Mouse (Mus musculus): ENCODE measurements around the gene Furin.

Gene Furin

DNA sequence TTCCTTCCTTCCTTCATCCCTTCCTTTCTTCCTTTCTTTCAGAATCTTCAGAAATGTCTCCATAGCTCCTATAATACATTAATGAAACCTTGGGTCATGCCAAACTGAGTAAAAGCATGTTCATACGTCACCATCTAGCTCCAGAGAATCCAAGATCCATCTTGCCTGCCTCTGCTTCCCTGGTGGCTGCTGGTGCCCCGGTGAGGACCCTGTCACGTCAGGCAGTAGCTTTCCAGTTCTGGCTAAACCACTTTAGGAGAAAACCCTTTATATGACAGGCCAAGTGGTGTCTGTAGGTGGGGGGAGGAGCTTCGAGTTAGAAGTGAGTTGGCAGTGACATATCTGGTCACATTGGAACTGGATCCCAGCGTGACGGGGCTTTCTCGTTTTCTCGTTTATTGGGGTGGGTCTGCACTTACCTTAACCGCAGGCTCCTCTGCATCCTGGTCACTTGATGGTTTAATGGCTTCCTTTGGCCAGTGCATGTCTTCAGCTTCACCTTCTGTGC lies at the start of gene Furin:
TSS of gene Furin (minus strand) at position 249 of the 508 bp plus-strand sequence.
- no peak for DNase-seq (ENCODE audit: extremely low spot score, low spot score)

DNA sequence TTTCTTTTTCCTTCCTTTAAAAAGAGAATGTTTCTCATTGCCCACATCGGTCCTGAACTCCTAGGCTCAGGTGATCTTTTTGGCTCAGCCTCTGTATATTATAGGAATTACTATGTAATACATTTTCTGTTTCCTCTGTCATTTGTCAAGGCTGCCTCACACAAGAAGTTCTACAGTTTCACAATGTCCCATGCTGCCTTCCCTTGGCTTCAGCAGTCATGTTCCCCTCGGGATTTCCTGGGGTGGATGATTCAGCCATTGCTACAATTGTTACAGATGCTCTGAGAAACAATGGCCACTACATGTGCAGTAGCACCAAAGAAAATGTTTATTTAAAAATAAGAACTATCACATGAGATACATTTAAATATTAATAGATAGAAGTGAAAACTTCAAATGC lies 49.5 kb upstream of the Furin start:
- DNase-seq (ENCODE audit: extremely low spot score, low spot score), result no peak

DNA sequence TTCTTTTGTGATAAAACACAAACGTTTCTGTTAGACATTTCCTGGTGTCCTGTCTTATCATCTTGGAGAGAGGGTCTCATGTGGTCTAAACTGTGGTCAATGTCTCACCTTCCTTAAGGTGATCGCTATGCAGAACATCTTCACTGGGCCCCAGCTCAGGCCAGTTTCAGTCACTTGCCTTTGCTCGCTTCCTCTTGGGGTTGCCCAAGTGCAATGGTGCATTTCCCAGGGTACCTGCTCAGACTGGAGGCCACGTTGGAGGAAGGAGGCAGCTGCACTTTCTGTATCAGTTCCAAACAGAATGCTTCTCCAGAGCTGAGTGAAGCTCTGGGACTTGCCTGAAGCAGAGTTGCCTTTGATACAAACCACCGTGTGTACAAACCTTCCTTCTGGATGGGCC lies 48.8 kb upstream of the Furin start:
- DNase-seq (ENCODE audit: extremely low spot score, low spot score), result no peak

DNA sequence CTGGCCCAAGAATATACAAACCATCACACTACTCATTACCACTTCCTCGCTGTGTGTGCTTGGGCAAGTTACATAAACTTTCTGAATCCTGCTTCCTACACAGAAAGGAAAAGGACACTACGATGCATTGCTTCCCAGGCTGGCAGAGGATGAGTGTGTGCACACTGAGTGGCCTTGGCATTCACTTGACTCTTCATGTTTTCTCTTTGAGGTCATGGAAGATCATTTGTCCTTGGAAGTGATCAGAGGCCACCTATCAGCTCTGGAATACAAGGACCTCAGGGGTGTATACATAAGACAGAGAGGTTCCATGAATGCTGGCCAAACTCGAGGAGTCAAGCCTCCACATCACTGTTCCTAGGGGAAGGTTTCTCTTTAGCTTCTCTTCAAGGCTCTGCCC lies 47.9 kb upstream of the Furin start:
- DNase-seq (ENCODE audit: extremely low spot score, low spot score), result no peak

DNA sequence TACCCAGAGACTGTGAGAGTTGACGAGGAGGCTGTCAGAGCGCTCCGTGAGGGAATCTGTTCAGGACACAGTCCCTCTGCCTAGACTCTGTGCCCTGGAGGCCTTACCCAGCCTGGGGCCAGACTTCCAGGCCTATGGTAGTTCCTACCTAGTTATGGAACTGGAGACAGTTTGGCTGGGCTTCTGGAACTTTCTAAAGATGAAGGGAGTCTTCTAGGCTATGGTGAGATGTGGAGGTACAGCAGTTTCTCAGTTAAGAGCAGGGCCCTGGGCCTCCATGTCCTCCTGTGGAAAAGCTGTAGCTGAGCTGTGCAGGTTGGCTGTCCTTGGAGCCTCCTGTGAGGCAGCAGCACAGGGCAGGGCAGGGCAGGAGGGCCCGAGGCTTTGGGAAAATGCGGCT lies 47.0 kb upstream of the Furin start:
- DNase-seq (ENCODE audit: extremely low spot score, low spot score), result no peak

DNA sequence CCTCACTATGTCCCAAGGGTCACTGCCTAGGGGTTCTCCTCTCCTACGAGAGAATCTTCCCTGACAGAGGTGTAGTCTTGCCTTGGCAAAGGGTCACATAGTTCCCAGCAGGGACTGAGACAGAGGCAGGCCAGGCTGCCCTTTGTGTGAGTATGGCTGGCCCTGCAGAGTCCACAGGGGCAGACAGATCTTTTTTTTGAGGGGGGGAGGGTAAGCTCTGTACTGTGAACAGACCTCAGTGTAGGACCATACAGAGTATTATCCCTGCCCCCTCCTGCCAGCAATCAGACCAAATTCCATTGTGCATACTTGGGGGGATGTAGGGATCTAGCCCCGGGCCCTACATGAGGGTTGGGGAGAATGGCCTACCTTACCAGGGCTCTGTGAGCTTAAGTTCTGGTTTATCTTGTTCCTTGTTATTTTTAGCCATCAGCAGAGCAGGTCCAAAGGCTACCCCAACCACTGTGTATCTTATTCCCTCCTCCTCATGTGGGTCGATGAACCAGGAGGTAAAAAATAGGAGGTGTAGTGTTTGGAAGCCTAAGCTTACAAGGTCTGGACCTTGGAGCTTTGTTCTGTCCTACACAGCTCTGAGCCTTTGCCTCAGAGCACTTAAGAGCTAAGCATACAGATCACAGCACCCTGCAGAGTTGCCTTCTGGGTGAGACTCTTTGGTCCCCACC lies 46.5 kb upstream of the Furin start:
- no peak for DNase-seq (ENCODE audit: extremely low spot score, low spot score)

DNA sequence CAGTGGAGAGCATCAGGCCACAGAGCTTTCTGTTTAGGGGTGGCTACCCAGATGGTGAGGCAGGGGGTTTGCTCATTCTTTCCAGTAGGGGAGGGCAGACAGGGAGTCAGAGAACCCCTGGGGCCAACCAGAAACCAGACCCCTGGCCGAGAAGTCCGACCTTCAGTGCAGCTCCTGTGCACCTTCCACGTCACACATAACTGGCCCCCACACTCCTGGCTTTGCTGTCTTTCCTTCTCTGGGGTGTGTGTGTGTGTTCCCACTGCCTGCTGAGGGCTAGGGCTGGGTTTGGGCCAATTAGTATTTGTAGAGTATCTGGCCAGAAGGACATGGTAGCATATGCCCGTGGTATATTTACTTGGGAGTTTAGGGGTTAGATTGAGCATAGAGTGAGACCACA lies 45.1 kb upstream of the Furin start:
- DNase-seq (ENCODE audit: extremely low spot score, low spot score), result no peak

DNA sequence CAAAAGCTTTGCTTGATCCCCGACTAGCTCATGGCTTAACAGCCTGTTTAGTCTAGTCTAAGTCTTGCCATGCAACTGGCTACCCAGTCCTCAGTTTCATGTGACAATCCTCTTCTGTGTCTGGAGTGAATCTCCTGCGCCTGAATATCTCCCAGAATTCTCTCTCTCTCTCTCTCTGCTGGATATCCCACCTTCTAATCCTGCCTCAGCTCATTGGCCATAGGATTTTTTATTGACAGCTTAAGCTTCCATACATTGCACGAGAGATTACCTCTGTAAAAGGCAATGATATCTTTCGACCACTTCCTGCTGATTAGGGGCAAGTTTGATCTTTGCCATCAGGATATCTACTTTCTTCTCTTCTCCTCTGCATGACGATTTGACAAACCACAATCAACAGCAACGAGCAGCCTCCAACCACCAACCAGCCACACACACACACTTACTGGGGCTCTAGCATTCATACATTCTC lies 44.4 kb upstream of the Furin start:
- no peak for DNase-seq (ENCODE audit: extremely low spot score, low spot score)

DNA sequence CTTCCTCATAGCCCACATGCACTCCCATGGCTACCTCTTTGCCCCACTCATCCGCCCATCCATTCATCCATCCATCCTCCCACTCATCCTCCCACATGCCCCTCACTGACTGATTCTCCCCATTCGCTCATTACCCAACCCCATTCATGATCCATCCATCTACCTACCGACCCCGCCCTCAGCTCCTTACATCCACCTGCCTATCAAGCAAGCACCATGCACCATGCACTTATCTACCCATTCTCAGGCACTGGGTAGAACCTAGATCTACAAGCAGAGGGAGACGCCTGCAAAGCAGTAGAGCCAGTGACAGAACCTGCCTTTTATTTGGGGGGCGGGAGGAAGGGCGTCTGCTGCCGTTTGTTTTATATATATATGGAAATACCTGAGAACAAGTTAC lies 42.1 kb upstream of the Furin start:
- DNase-seq (ENCODE audit: extremely low spot score, low spot score), result no peak

DNA sequence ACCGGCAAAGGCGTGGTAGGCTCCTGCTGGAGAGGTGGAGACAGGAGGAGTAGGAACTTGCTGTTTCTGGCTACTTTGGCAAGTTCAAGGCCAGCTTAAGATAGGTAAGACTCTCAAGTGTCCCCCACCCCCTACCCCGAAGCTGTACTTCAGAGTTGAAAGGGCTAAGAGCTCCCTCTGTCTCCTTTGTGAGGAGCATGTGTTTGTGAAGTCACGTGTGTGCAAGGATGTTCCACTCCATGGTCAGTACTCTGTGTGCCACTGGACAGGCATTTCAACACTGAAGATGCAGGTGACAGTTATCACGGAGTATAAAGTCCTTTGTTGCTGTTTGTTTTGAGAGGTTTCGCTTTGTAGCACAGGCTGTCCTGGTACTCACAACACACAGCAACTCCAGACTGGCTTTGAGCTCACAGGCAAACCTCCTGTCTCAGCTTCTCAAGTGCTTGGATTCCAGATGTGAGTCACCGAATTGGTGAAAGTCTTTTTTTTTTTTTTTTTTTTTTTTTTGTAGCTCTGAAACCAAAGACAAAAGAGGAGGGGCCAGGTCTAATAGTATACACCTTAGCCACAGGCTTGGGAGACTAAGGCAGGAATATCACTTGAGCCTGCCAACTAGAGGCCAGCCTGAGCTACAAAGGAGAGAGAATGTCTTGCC lies 41.1 kb upstream of the Furin start:
- no peak for DNase-seq (ENCODE audit: extremely low spot score, low spot score)

DNA sequence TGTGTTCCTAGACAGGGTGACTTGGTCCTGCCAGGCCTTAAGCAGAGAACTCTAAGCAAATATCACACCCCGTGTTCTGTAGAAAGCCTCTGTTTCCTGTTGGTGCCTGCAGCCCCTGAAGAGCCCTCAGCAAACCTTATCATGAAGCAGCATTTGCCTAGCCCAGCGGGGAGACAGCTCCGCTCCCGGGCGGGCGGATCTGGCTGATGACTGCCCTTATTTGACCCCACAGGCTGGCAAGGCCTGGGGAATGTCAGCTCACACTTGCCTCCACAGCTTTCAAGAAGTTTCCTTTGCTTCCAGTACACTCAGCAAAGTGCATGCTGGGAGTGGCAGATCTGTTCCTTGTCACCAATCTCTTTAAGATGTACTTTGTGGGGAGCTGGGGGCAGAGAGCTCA lies 40.3 kb upstream of the Furin start:
- peak; percentile 45 for DNase-seq (ENCODE audit: extremely low spot score, low spot score)

DNA sequence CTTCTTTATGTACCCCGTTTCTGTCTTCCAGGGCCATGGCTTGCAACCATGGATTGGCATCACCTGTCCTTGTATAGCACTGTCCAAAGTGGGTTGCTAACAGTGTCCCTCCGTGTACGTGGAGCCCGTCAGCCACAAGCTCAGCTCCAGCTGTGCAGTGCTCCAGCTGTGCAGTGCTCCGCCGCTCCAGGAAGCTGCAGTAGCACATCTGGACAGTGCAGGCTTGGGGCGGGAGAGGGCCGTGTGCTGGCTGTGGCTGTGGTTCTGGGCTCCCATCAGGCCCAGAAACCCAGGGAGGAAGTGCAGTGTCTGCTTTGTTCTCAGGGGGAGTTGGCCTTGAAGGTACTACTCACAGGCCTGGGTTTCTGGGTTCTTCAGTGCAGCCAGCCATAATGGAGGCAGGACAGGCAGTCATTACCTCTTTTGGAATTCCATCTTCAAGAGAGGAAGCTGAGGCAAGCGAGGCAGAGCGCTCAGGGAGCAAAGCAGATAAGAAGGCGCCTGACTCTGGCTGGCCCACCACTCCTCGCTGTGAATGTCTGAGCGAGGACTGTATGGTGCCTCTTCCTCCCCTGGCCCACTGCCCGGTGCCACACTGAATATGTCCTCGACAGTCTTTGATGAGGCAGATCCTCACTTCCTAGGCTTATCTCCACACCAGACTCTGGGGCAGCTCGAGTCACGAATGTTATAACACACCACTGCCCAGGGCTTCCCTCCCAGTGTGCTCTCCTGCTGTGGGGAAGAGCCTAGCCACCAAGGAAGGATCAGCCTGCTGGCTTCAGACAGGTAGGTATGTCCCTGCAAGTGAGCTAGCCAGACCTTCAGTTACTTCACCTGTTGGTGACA lies 39.4 kb upstream of the Furin start:
- no peak for DNase-seq (ENCODE audit: extremely low spot score, low spot score)

DNA sequence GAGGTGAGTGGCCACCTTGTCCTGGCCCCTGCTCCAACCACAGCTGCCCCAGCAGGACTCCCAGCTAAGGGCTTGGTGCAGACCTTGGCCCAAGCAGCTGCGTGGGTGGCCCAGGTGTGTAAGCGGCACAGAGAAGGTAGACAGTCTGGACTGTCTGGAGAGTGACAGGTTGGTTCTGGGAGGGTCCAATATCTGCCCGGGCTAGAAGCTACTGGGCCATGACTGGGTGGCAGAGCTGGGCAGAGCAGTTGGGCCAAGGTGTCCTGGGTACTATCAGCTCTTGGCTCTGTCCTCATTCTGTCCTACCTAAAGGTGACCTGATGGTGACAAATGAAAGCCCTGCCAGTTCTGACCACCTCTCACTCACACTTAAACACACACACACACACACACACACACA lies 37.9 kb upstream of the Furin start:
- no peak for DNase-seq (ENCODE audit: extremely low spot score, low spot score)

DNA sequence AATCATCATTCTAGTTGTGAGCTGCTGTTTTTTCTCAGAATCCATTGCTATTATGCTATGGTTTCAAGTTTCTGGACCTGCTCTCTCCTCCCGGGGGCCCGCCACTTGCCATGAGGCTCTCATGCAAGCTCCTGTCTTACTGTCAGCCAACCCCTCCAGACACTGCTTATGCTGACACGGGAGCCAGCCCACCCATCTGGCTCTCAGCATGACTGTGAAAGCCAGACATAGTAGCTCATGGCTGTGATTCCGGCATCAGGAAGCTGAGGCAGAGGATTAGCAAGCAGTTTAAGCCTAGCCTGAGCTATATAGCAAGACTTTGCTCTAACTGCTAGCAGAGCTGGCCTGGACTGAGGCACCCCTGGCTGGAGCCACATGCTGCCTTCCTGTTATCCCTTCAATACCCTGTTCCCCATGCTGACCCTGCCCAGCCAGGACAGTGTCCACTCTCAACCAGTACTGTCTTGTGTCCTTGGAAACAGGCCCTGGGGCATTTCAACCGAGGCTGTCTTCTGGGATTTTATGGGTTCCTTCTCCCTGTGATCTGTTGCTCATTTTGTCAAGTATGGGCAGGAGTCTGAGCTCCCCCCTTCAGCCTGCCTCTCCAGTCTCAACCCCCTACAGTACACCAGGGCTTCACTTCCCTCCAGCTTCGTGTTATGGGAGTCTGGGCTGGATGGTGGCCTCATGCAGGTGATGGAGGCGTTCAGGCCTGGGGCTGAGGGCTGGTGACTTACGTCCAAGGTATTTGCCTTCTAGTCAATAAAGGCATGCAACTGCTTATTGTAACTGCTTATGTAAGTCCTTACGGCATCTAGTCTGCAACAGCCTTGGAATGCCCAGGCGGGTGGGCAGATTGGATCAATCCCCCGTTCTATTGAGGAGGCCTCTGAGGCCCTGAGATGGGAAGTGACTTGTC lies 37.0 kb upstream of the Furin start:
- DNase-seq (ENCODE audit: extremely low spot score, low spot score), result no peak

DNA sequence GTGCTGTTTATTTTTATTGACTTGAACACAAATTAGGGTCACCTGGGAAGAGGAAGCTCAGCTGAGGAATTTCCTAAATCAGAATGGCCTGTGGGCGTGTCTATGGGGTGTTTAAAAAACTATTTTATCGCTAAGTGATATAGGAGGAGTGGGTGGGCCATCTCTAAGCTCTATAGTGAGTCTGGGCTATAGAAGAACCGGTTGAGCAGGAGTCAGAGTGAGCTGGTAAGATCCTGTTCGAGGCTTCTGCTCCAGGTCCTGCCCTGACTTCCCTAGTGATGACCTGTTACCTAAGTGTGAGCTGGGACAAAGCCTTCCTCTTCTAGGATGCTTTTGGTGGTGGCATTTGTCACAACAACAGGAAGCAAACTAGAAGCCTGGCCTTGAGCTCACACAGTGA lies 35.4 kb upstream of the Furin start:
- no peak for DNase-seq (ENCODE audit: extremely low spot score, low spot score)

DNA sequence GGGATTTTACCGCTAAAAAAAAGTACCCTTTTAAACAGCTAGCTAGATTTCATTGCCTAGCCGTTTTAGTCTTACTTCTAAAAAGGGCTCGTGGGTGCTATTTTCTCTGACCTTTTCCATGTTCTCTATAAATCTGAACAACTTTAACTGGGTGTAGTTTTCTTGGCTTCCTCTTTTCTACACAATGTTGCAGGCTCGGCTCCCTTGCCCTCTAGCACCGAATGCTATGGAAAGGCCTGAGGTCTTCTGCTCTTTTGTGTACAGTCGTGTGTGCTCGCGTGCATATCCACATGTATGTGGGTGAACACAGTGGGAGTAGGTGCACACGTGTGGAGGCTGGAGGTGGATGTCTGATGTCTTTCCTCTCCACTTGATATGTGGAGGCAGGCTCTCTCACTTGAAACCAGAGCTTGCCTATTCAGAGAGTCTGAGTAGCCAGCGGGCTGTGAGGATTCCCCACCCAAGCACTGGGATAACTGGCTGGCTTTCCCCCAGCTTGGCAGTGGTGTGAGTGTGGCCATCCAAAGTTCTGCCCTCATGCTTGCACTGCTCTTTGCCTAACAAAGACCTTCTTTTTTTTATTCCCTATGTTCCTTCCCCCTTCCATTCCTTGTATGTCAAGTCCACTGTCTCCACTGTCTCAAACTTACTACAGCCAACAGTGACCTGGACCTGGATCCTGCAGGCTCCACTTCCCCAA lies 34.7 kb upstream of the Furin start:
- DNase-seq (ENCODE audit: extremely low spot score, low spot score), result no peak

DNA sequence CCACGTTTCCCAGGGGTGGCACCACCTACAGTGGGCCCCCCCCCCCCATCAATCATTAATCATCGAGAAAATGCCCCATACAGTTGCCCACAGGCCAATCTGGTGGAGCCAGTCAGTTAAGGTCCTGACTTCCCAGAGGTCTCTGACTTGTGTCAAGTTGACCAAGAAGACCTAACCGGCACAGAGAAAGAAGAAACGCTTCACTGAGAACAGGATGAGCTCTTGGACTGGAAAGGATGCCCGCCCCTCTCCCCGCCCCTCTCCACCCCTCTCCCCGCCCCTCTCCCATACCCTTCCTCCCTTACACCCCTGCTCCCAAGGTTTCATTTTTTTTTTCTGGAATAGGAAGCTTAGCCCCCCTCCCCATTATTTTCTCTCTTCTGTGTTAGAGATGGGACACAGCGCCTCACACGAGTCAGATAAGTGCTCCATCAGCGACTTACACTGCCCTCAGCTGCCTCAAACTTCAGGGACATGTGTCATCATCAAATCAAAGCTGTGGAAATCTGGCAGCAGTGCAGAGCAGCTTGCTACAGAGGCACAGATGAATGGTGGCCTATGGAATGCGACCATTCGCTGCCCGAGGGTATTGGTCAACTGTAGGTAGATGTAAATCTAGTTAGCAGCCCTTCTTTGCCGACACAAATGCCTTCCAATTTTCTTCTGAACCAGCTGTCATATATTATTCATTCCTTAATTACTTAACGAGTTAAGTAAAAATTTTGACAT lies 34.0 kb upstream of the Furin start:
- no peak for DNase-seq (ENCODE audit: extremely low spot score, low spot score)

DNA sequence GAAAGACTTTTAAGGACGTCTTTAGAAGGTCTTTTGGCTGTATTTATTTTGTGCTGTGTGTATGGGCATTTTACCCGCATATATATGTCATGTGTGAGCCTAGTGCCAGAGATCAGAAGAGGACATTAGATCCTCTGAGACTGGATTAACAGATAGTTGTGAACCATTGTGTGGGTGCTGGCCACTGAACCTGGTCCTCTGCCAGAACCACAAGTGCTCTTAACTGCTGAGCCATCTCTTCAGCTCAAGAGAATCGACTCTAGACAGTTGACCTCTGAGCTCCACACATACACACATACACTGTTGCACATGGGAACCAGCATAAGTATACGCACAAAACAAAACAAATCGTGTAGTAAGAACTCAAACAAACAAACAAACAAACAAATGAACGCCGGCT lies 31.3 kb upstream of the Furin start:
- no peak for DNase-seq (ENCODE audit: extremely low spot score, low spot score)

DNA sequence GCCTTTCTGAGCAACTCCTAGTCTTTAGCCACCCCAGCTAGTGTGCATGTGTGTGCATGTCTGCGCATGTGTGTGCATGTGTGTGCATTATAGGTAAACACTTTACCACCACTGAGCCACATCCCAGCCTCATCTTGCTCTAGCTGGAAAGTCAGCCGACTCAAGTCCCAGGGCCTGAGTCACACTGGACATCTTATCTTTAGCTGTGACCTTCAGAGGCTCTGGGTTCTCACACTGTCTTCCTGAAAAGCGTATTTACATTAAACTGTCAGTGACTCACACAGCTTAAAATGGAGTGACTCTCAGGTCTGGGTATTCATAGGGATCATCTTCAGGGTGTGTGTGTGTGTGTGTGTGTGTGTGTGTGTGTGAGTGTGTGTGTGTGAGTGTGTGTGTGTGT lies 30.4 kb upstream of the Furin start:
- DNase-seq (ENCODE audit: extremely low spot score, low spot score), result no peak

DNA sequence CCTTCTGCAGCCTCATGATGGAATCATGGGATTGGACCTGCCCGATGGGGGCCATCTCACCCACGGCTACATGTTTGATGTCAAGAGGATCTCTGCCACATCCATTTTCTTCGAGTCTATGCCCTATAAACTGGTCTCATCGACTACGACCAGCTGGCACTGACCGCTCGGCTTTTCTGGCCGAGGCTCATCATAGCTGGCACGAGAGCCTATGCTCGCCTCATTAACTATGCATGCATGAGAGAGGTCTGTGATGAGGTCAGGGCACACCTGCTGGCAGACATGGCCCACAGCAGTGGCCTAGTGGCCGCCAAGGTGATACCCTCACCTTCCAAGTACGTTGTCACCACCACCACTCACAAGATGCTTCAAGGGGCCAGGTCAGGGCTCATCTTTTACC lies 24.4 kb upstream of the Furin start:
- no peak for DNase-seq (ENCODE audit: extremely low spot score, low spot score)
